In genomic region chr10:121364801-121365564, GRCm38 (mm10) we compare ENCODE assay signal across 1 mouse cellular context.
TF ChIP-seq lines count a peak whose summit lies in the region.

TSS of gene Gns (plus strand) at chr10:121365090.

TF ChIP-seq in CH12.LX, 34 proteins besides CTCF, POLR2A, EP300 and RAD21 (continued from another document):
- no peak for TF ChIP-seq IRF4 (IDR thresholded peaks at IDR 0.05; ENCODE audit: low read depth, low read length)
- TF ChIP-seq CHD2 (IDR thresholded peaks at IDR 0.05; ENCODE audit: low read length), result no peak
- no peak for TF ChIP-seq RCOR1 (conservative IDR thresholded peaks at IDR 0.05; ENCODE audit: low read depth, low read length)
- peak; percentile 80; the same call in 1 of the 2 replicates for TF ChIP-seq UBTF (IDR thresholded peaks at IDR 0.05; ENCODE audit: low read depth, low read length)
- 0 out of 2 replicates have a peak, but pooled peaks have one; percentile 19 for TF ChIP-seq NELFE (IDR thresholded peaks at IDR 0.05; ENCODE audit: low read depth, low read length)
- TF ChIP-seq MAFK (IDR thresholded peaks at IDR 0.05; ENCODE audit: insufficient replicate concordance, low read length), result no peak
- TF ChIP-seq ZMIZ1 (IDR thresholded peaks at IDR 0.05; ENCODE audit: low read depth, low read length), result no peak
